Mouse (Mus musculus) megakaryocyte, embryonic 14.5 days (primary cell): ENCODE results near the gene Wsb1.

Source experiments
- FLI1 ChIP-seq: IDR thresholded peaks from 2 replicates; pipeline ENCODE4 v1.6.1; 2012; ENCODE audit warnings: low read length, inconsistent platforms, mixed read lengths
- GATA1 ChIP-seq: IDR thresholded peaks from 3 replicates; pipeline ENCODE4 v1.6.1; 2012; ENCODE audit warnings: mixed read lengths, low read length, inconsistent platforms, borderline replicate concordance

GRCm38 (mm10) chr11:79292130-79292529 lies 37.7 kb upstream of the Wsb1 start:
- TF ChIP-seq GATA1 (no peak), FLI1 (no peak)
